Mouse (Mus musculus): ENCODE measurements around the gene Olfm4.

DNA sequence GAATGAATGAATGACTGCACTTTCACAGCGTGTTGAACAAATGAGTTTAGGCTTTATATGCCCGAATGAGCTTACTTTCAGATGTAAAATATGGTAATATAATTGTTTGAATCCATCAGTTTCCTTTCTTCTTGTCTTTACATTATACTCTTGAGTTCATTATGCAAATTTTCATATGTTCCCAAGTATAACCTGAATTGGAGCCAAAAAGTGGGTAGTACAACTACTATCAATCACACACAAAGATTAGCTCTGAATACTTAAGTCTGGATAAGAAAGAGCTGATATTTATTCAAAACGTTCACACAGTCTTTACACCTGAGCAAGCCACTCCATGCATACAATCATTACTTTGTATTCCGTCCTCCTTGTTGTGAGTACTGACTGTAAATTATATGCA lies 49.5 kb upstream of the Olfm4 start:
- TF ChIP-seq CTCF (IDR thresholded peaks at IDR 0.05; ENCODE audit: low read depth) = no peak
- TF ChIP-seq EP300 (IDR thresholded peaks at IDR 0.05; ENCODE audit: low read depth) = no peak
